Mouse (Mus musculus): ENCODE results near the gene Rhof.

Gene Rhof

DNA sequence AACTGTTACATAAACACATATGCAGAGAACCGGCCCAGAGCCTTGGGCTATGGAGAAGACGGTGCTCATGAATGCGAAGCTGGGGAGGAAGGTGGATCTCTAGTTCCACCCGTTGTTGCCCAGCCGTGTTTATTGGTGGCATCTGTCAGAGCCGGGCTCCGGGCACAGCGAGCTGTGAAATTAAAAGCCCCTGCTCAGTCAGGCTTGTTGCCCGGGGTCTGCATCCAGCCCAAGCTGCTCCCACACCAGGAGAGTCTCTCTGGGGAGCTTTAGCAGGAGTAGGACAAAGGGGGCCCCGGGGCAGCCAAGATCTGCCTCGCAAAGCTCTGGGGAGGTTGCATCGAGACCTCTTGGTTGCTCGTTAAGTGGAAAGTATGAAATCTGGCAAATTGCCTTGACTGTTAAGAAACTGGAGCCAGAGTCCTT, 22.2 kb downstream of the Rhof start:
- no peak for DNase-seq (ENCODE audit: low spot score)

DNA sequence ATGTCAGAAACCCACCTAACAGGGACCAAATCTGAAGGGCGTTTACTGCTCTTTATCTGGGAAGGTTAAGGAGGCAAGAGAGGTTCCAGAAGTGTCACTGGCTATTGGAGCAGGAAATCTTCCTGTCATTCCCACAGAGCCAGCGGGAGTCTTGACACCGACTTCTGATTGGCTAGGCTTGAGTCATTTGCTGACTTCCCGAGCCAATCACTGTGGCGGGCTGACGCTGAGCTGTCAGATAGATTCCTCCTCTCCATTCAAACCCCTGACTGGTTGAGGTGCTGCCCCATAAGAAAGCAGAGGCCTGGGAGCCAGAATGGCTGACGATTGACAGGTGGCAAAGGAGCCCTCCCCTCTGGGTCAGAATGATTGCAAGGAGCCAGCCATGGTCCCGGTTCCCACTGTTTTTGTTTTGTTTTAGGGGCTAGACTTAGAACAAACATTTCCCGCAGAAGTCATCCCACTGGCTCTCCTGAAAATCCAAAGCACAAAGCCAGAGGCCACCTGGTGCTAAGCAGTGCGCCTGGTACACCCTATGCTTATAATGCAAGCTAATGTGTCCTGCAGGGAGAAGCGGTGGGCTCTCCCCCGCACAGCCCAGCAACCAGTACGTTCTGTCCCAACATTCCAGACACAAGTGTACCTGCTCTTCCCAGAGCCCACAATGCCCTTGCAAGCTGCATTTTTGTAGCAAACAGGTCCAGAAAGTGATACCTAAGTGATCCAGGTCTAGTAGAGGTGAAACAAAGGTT, 22.9 kb downstream of the Rhof start:
- no peak for DNase-seq (ENCODE audit: low spot score)

GRCm38 (mm10) chr5:123104769-123105168, 27.7 kb downstream of the Rhof start:
- DNase-seq (ENCODE audit: low spot score), result no peak

- DNase-seq (ENCODE audit: low spot score), result no peak
Observed at GRCm38 (mm10) chr5:123103556-123103955, 28.9 kb downstream of the Rhof start.

DNA sequence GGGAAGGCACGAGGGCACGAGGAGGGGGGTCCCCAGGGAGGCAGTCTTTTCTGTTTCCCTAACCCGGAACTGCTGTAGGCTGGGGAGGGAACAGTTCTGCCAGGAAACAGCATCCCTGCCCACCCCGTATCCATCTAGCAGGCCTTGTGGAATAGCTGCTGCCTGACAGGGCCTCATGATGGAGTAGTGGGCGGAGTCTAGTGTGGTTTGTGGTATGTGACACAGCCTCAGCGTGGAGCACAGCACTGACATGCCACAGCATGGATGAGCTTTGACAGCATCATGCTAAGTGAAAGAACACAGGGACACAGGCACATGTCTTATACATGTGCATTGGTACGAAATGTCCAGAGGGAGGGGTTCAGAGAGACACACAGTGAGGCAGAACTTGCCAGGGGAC, 30.1 kb downstream of the Rhof start:
- no peak for DNase-seq (ENCODE audit: low spot score)

DNA sequence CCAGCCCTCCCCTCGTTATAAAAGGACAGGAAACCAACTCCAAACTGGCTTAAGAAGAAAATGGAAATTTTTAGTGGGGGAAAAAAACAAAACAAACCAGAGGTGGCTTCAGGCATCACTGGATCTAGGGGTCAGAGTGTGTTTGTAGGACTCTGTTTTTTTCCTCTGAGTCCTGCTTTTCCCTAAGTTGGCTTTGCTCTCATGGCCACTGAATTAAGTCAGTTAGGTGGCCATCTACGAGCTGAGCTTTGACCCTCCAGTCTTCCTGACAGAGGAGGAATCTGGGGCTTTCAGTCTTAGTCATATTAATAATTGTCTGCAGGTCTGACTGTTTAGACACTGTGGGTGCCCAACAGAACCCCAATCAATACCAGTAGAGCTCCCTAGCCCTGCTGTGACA, 34.0 kb downstream of the Rhof start:
- DNase-seq (ENCODE audit: low spot score), result no peak

- DNase-seq (ENCODE audit: low spot score), result no peak
Observed at GRCm38 (mm10) chr5:123096299-123096698, 36.2 kb downstream of the Rhof start.

DNA sequence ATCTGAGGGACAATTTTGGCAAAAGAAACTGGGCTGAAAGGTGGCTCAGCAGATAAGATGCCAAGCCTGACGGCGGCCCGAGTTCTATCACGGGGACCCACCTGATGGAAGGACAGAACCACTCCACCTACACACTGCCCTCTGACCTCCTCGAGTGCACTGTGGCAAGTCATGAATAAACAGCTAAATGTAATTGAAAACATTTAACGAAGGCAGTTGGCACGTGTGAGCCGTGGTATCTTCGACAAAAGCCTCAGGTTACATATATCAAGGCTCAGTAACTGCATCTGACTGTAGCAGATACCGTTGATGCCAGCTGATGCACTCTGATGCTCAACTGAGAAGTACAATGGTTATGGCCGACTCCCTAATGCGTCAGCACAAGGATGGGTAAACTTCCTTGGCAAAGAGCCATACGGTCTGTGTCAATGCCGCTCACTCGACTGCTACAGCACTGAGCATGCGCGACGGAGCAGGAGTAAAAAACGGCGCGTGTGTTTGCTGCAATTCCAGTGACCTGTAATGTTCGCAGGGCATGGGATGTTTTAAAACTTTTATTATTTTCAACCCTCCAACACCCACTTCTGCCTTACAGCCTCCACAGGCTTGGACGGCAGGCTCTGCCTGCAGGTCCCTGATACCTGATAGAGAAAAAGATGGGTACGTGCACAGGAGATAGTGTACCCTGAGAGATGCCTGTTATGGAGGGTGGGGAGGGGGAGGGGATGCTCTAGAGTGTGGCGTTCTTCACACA, 38.1 kb downstream of the Rhof start:
- no peak for DNase-seq (ENCODE audit: low spot score)

DNA sequence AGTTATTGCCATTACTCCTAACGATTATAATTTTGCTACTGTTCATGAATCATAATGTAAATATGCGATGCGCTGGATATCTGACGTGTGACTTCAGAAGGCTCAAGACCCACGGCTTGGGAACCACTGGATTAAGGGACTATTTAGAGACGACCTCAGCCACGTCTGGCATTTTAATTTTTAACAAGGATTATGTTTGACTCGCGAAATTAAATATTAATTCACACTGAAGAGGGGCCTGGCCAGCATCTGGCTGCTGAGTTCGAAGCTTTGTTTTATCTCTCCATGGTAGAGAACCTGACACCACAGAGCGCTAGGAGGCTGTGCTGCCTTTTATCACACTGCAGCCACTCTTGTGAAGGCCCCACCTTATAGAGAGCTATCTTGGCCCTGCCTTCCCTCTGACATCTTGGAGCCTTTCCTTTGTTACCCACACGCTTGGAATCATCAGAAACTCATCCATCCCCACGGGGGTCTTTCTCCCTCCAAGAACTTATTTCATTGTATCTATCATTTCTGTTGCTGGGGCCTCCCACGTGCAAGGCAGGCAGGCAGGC, 39.3 kb downstream of the Rhof start:
- DNase-seq (ENCODE audit: low spot score), result no peak

DNA sequence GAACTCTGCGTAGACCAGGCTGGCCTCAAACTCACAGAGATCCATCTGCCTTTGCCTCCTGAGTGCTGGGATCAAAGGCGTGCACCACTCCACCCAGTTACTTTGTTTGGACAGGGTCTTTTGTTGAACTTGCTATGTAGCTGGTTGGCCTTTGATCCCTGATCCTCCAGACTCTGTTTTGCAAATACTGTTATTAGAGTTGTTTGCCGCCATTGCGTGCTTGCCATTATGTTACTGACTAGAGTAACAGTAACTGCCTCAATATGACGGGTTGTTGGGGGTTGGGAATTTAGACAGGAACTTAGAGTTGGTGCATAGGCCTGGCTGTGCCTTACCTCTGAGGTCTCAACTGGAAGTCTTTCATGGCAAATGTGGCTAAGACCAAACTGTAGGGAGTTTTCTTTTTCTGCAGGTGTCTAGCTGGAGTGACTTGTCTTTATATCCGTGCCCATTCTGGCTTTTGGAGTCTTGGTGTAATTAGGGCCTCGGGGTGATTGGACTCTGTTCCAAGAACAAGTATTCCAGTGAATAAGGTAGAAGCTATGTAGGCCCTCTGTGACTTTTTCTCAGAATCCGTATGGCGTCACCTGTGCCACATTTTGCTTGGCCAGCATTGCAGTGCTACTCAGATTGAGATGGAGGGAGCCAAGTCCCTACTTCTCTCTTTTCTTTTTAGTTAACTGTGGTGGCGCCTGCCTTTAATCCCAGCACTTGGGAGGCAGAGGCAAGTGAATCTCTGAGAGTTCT, 41.8 kb downstream of the Rhof start:
- DNase-seq (ENCODE audit: low spot score), result no peak

- DNase-seq (ENCODE audit: low spot score), result no peak
Observed at GRCm38 (mm10) chr5:123088784-123089183, 43.7 kb downstream of the Rhof start.

DNA sequence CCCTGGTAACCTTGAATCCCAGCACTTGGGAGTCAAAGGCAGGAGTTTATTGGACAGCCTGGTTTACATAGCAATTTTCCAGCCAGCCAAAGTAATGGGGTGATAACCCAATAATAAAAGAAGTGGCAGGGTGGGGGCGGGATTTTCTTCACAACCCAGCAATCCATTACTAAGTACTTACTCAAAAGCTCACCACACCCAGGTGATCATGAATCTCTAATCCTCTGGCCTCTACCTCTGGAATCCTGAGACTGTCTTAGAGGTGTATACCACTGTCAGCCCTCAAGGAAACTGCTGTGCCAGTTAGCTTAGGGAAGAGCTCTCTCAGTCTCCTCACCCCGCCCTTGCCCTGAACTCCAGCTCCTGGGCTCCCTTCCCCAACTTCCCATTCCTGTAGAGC, 46.0 kb downstream of the Rhof start:
- DNase-seq (ENCODE audit: low spot score), result no peak

DNA sequence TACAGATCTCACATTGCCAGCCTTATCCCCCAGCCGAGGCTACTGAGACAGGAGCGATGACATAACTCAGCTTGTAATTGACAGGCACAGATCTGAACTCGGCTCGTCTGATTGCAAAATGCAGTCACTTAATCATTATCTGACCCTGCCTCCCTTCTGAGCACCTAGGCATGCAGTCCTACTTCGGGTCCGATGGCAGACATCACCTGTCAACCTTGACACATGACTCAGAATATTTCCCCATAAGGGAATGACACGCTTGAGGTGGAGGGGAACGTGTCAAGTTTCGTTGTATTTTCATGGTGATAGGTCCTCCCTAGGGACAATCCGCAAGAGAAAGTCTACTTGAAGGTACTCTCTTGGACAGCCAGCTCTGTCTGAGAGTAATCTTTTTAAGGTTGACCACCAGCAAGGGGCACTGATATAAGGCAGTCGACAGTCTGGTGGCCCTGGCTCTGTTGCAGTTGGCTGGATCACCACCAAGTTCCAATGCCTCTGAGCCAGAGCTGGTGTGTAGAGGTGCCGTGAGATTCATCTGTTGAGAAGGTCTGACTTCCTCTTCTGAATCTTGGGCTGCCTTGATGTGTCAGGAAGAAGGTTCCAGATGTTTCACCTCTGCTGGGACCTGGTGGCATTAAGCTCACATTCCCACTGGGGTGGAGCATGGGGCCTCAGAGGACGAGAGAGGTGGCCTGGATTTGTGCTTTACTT, 49.0 kb downstream of the Rhof start:
- DNase-seq (ENCODE audit: low spot score), result no peak

DNA sequence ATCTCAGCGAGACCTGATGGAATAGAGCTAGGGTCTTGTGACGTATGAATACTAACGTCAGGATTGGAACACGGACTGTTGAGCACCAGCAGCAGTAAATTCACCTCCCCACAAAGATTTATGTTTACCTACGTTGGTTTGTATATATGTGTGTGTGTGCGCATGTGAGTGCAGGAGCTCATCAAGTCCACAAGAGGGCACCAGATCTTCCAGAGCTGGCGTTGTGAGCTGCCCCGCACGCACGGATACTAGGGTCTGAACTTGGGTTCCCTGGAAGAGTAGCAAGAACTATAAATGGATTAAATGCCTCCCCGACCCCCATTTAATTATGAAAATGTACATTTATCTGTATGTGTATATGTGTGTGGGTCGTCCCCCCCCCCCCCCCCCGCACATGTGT, 52.0 kb downstream of the Rhof start:
- no peak for DNase-seq (ENCODE audit: low spot score)

DNA sequence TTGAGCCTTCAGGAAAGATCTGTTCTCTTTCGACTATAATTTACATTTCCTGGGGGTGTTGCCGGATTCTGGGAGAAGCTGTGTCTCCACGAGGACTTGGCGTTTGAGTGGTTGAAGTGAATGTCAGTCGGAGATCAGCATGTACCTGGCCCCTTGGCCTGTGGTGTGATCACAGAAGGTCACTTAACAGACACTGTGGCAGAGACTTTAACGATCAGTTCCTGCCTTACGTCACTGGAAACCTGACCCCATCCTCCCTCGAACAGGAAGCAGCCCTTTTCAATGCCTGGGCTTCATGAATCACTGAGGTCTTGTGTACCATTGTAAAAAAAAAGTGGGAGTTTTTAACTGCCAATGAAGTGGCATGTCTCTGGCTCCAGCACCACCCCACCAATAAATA, 52.5 kb downstream of the Rhof start:
- DNase-seq (ENCODE audit: low spot score), result no peak

- DNase-seq (ENCODE audit: low spot score), result no peak
Observed at GRCm38 (mm10) chr5:123079568-123079967, 52.9 kb downstream of the Rhof start.

DNA sequence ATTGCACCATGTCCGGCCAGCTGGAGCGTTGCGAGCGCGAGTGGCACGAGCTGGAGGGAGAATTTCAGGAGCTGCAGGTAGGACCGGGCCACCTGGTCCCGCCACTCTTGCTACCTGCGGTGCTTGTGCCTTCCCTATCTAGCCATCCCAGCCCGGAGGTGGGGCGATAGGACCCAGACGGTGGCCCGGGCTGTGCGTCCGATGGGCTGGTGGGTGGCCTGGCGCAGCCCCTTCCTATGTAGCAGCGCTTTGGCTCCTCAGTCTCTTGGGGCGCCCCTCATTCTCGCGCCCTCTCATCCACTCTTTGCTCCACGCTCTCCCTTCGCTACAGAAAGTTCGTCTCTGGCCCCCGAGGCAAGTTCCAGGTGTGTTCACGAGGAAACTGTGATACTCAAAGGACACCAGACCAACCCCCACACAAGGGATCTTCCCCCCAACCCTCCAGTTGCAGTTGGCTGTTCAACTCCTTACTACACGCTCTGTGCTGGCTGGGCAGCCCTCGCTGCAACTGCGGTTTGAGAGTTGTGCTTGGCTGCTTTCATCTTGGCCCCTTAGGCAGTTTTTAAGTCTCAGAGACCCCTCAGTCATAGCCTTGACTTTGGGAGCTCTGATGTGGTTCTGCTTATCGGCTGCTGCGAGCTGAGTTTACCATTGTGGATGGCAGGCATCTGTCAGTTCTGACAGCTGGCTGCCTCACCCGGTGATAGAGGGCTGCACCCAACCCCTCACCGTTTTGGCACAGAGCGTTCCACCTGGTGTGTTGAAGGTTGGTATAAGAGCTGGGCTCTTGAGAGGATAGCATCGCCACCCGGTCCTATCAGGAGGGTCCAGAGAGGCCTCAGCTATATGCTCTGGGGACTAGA, 55.8 kb downstream of the Rhof start:
- no peak for DNase-seq (ENCODE audit: low spot score)

GRCm38 (mm10) chr5:123075576-123076418, 56.7 kb downstream of the Rhof start:
- DNase-seq (ENCODE audit: low spot score), result peak; percentile 85

GRCm38 (mm10) chr5:123068714-123069113, 63.8 kb downstream of the Rhof start:
- DNase-seq (ENCODE audit: low spot score), result no peak

DNA sequence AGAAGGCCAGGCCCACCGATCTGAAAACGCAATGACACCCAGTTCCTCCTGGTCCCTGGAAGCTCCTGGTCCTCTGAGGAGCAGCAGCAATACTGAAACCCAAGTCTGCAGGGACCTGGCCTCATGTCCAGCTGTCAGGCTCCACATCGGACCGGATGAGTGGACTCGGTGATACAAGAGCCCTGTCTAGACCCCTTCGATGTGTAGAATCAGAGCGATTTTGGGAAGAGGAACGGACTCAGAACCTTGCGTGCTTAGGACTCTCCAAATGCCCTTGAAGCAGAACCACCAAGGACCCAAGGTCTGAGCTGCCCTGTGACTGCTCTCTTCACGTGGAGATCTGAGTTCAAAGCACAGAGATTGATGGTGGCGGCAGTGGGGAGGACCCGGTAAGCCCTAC, 64.4 kb downstream of the Rhof start, which contains the start of gene Tmem120b:
TSS of gene Tmem120b (plus strand) at position 301 of the 400 bp plus-strand sequence.
- DNase-seq (ENCODE audit: low spot score), result no peak
